Mouse (Mus musculus): ENCODE data around the gene Far2.
A peak's percentile ranks its signal among the peaks of the same experiment; 100 is the strongest.
"Not testable (repeated sequence)": the region's sequence is repeated elsewhere in the genome, so short reads cannot be mapped to it uniquely, and the experiment has no call there.

The Far2 gene

DNA sequence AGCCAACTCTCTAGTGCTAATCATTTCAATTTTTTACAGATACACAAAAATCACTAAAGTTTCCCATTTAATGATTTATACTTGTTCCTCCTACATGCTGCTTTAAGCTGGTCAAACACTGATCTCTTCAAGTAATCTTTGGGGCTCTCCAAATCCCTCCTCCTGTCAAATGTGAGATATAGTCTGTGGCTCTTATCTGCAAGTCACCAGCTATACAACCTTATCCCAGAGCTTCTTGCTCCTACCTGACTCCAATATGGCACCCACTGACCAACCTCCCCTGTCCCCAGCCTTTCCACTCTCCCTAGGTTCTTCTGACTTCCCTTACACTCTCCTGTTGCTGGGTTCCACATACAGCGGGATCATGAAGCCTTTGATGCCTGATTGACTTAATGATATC lies 70.6 kb downstream of the Far2 start:
- no peak for DNase-seq (ENCODE audit: low spot score)

DNA sequence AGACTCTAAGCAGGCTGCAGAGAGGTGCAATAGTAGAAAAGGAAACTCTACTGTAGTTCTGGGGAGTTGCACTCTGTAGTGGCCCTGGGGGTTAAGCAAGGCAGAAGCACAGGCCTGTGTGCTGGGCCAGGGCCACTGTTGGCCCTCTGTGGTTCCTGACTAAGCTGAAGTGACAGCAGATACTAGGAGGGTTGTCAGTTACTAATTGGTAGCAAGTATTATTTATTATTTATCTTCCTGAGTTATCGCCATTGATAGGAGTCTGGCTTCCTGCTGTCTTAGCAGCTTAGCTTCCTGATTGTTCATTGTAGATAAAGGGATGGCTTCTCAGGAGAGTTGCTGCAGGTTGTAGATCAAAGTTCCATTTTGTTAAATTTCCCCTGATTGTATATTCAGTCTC lies 73.6 kb downstream of the Far2 start:
- no peak for DNase-seq (ENCODE audit: low spot score)

DNA sequence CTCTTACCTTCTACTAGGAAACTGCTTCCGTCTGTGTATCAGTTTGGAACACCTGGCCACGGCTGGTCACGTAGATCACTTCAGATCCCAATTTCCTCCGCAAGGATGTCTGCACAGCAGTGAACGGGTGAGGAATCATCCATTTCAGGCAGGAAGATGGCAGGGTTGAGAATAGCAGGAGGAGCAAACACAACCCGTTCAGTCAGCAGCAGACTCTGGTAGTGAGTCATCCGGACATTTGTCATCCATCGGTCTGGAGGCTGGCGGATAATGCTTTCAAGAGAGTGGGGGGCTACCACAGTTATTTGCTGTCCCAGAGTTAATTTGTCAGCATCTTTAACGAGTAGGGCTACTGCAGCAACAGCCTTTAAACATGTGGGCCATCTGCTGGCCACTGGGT lies 79.8 kb downstream of the Far2 start:
- not testable (repeated sequence) for DNase-seq (ENCODE audit: low spot score)

DNA sequence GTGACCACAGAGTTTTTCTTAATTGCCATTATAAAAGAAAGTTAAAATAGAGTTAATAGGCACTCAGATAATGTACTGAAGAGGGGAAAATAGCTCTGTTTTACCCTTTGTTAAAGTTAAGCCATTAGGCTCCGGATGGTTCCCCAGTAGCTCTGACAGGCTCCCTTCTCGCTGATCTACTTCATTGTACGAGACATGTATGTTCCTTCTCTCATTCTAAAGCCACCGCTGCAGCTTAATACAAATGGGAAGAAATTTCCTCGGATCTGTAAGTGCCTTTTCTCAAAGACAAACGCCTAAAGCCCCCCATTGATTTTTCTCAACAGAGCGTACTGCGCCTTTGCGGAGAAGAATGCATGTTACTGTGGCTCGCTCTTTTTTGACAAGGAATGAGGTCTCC lies 85.3 kb downstream of the Far2 start:
- no peak for DNase-seq (ENCODE audit: low spot score)

DNA sequence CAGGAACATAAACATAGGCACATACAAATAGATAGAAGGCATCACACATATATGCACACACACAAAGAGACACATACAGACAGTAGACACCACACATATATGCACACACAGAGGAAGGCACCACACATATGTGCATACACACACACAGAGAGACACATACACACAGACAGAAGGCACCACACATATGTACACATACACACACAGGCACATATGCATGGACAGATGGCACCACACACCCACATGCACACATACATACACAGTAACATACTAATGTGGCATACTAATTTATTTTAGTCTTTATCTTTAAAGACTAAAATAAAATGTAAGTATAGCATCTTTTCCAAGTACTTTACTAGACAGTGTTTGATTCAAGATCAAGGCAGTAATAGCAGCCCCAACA lies 86.5 kb downstream of the Far2 start:
- DNase-seq (ENCODE audit: low spot score): no peak

DNA sequence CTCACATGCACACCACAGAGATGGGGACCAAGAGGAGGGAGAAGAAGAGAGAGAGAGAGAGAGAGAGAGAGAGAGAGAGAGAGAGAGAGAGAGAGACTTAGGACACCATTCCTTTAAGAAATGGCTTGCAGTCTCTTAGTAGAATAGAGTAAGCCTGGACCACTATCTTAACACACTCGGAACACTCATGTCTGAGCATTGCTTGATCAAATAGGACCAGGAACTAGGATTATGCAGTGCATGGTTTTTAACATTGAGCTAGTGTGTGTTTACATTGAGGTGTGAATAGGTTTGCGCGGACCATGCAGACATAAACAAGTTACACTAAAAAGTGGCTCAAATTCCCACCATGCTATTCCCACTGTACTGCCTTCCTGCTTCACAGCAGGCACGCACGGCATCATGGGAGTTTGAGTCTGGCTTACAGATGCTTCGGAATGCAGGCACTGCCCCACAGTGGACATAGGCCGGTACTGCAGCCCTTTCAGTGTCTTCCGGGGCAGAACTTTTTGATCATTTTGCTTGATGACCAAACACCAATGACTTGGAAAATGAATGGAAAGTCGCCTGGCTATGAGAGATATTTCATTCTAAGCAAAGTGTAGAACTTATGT lies 88.8 kb downstream of the Far2 start:
- peak; percentile 93 for DNase-seq (ENCODE audit: low spot score)

DNA sequence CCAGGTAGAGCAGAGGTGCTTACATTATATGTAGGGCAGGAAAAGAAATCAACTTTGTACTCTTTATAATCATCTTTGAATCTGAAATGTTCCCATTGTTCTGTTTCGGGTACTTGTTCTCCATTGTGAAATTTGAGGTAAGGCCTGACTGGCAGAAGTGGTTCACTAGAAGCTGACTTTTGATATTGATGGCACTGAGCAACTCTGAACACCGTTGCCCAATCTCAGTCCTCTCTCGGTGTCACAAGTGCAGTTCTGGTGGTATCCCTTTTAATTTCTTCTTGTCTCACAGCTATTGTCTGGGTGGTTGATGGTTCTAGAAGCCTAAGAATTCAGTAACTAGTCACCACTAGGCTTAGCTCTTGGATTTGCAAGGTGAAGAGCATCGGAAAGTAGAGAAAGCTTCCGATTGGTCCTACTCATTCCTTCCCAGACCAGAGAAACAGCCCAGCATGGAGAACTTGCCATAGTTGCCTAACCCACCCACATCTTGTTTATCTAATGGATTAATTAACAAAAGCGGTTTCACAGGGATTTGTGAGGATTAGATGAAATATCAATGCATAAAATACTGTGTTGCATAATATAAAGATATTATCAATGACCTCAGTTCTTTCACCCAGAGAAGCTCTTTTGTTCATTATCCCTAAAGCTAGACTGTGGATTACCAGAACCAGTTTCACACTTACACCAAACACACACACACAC lies 92.4 kb downstream of the Far2 start:
- no peak for DNase-seq (ENCODE audit: low spot score)

DNA sequence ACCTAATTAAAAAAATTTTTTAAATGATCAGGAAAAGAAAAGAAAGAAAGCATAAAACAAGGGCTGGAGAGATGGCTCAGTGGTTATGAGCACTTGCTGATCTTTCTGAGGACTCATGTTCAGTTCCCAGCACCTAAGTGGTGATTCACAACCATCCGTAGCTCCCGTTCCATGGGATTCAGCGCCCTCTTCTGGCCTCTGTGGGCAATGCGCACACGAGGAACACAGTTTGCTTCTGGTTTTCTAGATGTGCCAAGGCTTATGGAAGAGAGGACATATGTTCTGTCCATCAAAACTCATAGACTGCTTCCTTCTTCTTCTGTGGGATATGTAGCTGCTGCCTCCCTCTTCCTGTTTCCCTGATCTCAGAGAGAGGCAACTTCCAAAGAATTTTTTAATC lies 94.8 kb downstream of the Far2 start:
- no peak for DNase-seq (ENCODE audit: low spot score)

DNA sequence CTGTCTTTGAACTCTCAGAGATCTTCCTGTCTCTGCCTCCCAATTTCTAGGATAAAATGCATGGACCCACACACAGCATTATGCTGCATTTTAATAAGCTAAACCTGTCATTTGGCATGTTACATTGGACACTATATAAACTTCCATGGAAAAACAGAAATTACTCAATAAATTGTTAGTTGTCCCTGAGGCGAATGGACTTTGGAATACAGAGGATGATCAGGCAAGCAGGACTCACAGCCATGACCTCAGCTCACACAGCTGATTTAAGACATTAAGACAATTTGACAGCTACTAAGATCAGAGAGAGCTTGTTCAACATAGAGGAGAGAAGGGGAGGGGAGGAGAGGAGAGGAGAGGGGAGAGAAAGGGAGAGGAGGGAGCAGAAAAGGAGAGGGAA lies 95.4 kb downstream of the Far2 start:
- DNase-seq (ENCODE audit: low spot score): no peak

DNA sequence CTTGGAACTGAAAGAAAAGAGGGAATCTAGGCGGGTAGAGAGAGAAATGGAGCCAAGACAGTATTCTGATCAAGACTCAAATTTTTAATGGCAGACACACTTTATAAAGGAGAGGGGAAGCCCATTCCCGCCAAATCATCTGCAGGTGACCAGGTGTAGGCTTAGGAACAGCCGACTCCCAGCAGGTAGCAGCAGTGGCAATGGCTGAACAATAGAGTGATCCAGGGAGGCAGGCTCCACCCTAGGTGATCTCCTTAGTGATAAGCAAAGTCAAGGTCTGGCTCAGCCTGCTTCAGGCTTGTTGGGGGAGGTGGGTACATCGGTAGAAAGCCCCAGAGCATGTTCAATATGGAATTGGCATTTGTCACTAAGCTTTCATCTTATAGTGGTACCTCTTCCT lies 105.2 kb downstream of the Far2 start:
- DNase-seq (ENCODE audit: low spot score): not testable (repeated sequence)

DNA sequence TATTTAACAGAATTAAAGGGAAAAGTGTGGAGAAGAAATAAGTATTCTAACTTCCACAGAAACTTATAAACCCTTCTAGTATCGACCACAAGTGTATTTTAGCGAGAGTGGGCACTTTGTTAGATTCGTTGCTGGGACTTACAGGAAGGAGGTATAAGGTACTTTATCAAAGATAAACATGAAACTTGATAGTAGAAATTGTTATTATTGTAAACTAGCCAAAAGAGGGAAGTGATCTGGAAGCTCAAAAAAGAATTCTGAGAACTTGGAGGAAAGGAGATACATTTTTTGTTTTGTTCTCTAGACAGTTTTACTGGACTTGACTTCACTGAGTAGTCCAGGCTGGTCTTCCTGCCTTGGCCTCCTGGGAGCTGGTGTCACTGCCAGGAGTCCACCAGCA lies 125.8 kb downstream of the Far2 start:
- no peak for DNase-seq (ENCODE audit: low spot score)

DNA sequence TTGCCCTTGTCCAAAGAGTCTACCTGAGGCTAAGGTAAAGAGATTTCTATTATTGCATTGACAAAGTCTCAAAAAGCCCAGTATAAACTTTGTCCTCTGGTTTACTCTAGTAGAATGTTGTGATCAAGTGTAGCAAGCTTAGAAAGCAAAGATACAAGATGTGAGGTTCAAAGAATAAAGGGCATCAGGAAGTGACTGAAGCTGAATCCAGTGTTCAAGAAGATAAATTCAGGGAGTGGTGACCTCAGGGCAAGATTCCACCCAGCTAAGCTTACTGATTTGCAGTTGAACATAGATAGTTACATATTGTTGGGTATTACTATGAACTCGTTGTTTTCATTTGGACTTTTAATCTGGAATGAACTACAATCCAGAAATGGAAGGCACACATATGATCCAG lies 138.6 kb downstream of the Far2 start:
- DNase-seq (ENCODE audit: low spot score): no peak

DNA sequence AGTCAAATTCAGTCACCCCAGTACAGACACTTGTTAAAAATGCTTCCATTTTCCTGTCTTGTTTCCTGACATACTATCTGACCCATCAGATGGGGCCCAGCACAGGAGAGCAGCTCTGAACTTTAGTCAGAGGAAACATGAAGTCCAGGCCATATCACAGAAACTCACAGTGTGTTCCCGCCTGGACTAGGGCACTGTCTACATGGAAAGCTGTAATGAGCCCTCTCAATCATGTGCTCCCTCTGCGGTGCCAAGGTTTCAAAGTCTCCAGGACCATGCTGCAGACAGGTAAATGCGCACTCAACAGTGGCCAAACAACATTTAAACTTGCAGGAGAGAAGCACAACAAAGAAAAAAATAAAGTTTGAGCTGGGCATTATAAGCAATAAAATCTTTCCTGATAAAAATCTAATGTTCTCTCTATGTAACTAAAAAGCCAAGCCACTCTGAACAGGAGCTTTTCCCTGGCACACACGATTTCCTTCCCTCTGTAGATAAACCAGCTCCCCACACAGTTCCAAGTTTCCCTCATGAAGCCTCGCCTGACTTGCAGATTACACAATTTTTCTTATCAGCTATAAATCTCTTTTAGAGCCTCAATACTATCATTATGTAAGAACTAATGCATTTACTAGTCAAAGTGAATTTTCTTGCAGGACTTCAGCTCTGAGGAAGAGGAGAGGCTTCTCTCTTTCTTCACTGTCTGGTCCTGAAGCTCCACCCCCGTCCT lies 147.1 kb downstream of the Far2 start:
- no peak for DNase-seq (ENCODE audit: low spot score)

DNA sequence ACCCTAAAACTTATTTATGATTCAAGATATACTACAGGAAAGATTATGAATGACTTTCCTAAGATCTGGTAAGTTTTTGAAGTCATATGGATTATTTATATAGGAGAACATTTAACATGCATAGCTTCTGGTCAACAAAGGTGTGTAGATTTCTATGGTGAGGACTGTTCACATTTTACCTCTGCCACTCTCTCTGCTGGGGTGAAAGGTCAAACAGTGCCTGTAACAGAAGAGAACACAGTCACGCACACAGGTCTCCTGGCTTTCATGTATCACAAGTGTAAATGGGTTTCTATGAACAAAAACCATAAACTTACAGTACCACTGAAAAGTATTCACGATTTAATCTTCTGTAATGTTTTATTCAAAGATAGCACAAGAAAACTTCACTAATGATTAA lies 152.1 kb downstream of the Far2 start:
- DNase-seq (ENCODE audit: low spot score): no peak

DNA sequence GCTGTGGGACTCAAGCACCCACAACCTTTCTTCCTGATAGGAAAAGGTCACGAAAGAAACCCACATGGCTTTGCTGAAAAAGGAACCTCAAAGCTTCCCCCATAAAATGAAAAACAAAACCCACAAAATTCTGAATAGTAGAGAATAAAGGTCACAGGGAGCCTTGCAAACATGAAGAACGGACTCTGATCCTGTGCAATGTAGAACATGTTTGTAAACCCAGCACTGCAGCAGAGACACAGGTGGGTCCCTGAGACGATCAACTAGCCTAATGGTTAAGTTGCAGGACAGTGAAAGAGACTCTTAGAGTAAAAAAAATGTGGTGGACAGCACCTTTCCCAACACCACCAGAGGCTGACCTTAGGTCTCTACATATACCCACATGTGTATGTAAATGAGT lies 152.7 kb downstream of the Far2 start:
- no peak for DNase-seq (ENCODE audit: low spot score)

DNA sequence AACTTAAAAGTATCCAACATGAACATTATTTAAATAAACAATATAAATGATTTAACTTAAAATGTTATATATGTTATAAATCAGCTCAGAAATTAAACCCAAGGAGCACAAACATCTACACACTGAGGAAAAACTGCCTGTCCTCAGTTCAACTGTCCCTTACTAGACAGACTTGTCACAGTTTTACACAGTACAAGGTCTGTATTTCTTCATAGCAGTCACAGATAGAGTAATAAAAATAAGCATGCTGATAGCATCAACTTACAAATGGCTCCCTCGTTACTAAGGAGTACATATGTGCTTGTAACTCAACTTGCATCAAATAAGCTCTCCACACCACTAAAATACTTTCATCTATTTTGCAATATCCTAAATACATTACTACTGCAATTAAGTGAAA lies 158.1 kb downstream of the Far2 start:
- DNase-seq (ENCODE audit: low spot score): no peak

DNA sequence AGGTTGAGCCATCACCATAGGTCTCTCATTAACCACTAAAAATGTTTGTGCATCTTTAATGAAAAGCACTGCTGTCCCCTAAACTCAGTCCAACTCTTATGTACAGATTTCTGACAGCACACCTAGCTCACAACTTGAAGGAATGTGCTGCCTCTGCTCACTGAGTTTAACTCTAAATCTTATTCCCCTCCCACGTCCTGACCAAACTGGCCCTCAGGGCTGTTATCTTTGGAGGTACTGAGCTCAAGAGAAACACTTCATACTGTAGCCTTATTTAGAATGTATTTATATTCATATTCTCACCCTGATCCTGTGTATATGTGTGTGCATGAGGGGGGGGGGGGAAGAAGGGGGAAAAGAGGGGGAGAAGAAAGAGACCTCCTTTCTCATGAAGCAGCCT lies 160.5 kb downstream of the Far2 start:
- DNase-seq (ENCODE audit: low spot score): no peak

DNA sequence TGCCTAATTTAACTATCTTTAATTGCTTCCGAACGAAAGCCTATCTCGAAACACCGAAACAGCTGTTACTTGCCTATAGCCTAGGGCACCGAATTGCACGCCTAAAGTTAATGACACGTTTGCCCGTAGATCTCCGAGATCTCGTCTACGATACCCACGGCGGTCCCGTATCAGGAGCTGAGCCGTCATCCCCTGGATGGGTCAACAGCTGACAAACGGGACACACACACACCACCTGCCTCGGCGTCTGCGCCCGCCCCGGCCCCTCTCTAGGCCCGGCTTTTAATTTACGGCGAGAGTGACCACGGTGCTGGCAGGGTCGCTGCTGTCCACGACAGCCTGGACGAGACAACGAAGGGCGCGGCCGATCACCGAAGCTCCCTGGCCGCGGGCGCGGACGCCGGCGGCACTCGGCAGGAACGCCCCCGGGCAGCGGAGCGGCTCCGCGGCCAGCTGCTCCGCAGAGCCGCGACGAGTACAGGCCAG lies 164.4 kb downstream of the Far2 start:
- peak; percentile 24 for DNase-seq (ENCODE audit: low spot score)

DNA sequence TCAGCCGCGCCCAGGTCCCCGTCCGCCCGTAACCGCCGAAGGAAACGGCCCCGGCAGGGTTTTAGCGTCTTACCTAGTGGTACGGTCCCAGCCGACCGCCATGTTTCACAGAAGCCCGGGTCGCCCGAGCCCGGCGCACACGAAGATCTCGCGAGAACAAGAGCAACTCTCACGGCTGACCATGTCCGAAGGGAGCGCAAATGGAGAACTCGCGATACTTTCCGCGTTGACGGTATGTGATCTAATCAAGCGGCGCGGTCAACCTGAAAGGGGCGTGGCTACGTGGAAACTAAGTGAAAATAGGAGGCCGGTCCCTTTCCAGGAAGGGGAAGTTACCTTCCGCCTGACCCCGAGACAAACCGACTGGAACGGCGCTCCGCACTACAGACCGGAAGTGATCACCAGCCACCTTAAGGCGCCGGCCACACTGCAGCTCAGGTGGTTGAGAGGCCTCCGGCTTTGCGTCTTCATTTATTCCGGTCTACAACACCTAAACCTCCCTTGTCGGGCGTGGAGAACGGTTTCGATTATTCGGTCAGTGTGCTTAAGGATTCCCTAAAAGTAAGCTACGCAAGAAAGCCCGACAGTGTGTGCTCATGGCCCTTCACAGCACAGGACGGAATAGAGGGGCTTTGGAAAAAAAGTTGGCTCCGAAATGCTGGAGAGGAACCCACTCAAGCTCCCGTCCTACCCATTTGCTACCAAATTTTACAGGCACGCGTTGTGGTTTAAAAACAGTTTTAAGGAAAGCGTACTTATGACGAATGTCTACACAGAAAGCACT lies 165.0 kb downstream of the Far2 start, which contains the start of gene Ergic2:
Gene Ergic2 (minus strand): TSS at position 478 of the 784 bp plus-strand sequence.
- peak; percentile 100 for DNase-seq (ENCODE audit: low spot score)

DNA sequence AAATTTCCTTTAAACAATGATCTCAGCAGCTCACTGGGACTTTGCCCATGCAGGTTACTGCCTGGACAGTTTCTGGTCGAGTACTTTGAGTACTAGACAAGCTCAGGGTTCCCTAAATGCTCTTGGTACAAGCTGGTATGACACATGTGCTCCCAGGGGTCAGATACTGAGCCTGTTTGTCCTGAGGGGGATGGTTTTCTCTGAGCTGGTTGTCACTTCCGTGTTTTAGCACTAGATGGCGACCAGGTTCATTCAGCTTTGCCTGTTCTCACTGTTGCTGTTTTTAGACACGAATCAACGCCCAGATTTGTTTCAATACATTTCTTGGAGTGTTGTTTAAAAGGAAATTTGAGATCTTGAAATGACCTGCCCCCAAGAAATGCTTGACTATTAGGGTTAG lies 167.7 kb downstream of the Far2 start:
- DNase-seq (ENCODE audit: low spot score): peak; percentile 79

DNA sequence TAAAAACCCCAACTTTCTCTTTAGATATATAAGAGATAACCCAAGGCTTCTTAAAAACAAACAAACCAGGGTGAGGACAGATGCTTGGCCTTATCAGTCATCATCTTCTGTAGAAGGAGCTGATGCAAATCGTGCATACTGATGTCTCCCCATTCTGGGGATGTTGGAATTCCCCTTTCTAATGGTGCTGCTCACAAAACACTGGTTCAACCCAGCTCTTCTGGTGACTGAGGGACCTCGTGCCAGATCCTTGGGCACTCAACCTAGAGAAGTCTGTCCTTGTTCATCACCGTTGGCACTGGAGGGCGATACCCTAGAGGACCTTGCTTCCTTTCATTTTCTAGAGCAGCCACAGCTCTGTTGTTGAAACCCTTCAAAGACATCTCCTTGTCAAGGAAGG lies 169.7 kb downstream of the Far2 start:
- no peak for DNase-seq (ENCODE audit: low spot score)
